Mouse (Mus musculus): ENCODE data around the gene Sfta2.

Sfta2 gene

GRCm38 (mm10) chr17:35601249-35601648 is at the start of gene Sfta2:
Gene Sfta2, plus strand, starts transcription at chr17:35601549.
- no peak for DNase-seq (ENCODE audit: low read depth, low spot score)

GRCm38 (mm10) chr17:35551881-35552414 is 49.4 kb upstream of the Sfta2 start, which contains the start of gene Cdsn:
Gene Cdsn, plus strand, starts transcription at chr17:35552128.
- peak; percentile 81 for DNase-seq (ENCODE audit: low read depth, low spot score)

GRCm38 (mm10) chr17:35554321-35554720 is 47.0 kb upstream of the Sfta2 start:
- DNase-seq (ENCODE audit: low read depth, low spot score): no peak

- DNase-seq (ENCODE audit: low read depth, low spot score): no peak
Observed at GRCm38 (mm10) chr17:35554761-35555397, 46.5 kb upstream of the Sfta2 start.

GRCm38 (mm10) chr17:35556186-35556765 is 45.1 kb upstream of the Sfta2 start:
- DNase-seq (ENCODE audit: low read depth, low spot score): no peak

DNA sequence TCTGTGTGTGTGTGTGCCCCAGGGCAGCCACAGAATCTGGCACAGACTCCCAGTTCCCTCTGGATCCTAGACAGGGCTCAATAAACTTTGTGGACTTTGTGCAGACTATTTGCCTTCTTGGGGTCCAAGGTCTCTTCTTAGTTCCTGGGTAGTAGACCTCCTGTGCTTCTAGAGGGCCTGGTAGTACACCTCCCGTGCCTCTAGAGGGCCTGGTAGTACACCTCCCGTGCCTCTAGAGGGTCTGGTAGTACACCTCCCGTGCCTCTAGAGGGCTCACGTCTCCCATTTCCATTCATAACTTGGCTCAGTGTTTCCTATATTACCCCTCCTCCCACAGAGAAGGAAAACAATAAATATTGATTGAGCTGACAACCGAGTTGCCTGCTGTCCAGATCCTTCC is 44.5 kb upstream of the Sfta2 start:
- peak; percentile 90 for DNase-seq (ENCODE audit: low read depth, low spot score)

GRCm38 (mm10) chr17:35557351-35557750 is 44.0 kb upstream of the Sfta2 start:
- DNase-seq (ENCODE audit: low read depth, low spot score): peak; percentile 82

- DNase-seq (ENCODE audit: low read depth, low spot score): no peak
Observed at GRCm38 (mm10) chr17:35558216-35558615, 43.1 kb upstream of the Sfta2 start.

DNA sequence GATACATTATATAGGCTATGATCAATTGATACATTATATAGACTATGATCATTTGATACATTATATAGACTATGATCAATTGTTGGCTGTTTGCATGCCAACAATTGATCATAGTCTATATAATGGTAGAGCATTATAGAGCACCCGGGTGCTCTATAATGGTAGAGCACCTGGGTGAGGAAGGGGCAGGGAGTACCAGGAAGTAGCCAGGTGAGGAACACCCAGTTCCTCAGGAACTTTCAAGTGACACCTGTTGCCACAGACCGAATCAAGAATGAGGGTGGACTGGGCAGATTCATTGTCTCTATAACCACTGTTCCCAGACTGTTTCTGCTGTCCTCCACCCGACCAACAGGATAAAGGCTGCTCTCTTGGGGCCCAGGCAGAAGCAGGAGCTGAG is 34.2 kb upstream of the Sfta2 start, which contains the start of gene 2300002M23Rik:
2300002M23Rik (plus strand) TSS at position 301 of the 400 bp plus-strand sequence.
- no peak for DNase-seq (ENCODE audit: low read depth, low spot score)

DNA sequence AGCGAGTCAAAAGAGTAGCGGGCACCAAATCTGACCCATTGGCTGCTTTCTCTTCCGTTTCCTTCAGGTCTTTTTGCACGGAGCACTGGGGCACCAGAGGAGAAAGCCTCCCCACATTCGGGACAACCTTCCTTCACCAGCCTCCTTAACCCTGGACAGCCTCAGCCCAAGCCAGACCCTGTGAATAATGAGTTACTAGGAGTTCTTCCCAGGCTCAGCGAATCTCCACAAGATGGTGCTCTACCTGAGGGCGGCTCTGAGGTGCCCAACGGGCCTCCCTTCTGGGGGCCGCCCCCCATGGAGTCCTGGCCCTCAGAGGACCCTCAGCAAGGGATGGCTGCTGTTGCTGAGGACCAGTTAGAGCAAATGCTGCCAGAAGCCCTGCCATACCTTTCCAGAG is 33.6 kb upstream of the Sfta2 start:
- no peak for DNase-seq (ENCODE audit: low read depth, low spot score)

- no peak for DNase-seq (ENCODE audit: low read depth, low spot score)
Observed at GRCm38 (mm10) chr17:35569091-35569944, 32.0 kb upstream of the Sfta2 start.

DNA sequence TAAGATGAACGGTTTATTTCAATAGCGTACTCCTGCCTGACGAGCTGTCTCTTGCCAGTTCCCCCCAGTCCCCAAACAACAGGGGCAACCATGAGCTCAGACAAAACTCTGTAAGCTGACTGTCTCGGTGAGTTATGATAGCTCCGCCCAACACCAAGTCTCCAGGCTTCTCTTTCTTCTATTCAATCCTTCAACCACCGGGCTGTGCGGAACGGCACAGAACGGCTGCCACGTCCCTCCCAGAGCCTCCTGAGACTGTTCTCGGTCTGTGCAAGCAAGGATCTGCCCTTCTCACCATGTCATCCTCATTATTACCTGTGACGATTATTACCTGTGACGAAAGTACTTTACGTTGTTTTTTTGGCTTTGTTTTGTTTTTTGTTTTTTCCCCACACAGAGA is 30.5 kb upstream of the Sfta2 start:
- no peak for DNase-seq (ENCODE audit: low read depth, low spot score)

DNA sequence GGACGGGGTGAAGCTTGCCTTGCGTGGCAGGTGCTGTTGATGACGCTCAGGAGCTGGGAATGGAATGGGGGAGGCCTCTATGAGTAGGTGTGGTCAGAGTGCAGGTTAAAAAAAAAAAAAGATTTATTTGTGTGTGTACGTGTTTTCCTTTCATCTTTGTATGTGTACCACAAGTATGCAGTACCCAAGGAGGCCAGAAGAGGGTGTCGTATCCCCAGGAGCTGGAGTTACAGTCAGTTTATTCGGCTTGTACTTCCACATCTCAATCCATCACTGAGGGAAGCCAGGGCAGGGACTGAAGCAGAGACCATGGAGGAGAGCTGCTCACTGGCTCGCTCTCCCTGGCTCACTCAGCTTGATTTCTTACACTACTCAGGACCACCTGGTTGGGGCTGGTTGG is 29.9 kb upstream of the Sfta2 start:
- DNase-seq (ENCODE audit: low read depth, low spot score): no peak

DNA sequence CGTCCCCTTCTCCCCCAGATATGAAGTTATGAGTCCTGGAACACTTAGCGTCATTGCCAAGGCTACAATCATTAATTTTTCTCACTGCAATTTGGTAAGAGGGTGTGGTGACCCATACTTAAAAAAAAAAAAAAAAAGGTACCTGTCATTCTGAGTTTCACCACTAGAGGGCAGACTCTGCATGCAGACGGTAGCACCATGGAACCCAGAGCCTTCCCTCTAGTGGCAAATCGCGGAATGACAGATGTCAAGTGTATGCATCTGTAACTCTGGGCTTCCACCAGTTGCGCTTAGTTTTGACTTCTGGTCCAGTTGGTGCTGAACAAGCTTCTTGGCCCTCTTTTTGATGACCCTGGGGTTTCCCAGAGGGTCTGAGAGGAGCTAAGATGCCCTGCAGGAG is 23.1 kb upstream of the Sfta2 start:
- peak; percentile 98 for DNase-seq (ENCODE audit: low read depth, low spot score)

- peak; percentile 56 for DNase-seq (ENCODE audit: low read depth, low spot score)
Observed at GRCm38 (mm10) chr17:35582900-35583299, 18.4 kb upstream of the Sfta2 start.

GRCm38 (mm10) chr17:35584330-35584937 is 16.9 kb upstream of the Sfta2 start:
- DNase-seq (ENCODE audit: low read depth, low spot score): peak; percentile 91

DNA sequence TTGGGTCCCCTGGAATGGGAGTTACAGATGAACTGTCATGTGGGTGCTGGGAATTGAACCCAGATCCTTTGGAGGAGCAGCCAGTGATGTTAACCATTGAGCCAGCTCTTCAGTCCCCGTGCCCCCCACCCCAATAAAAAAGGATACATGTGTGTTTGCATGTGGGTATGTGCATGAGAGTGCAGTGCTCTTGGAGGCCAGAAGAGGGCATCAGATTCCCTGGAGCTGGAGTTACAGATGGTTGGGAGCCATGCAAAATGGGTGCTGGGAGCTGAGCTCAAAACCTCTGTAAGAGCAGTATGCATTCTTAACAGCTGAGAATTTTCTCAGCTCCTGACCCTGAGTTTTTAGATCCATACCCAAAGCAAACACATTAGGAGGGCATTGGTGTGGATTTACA is 14.1 kb upstream of the Sfta2 start:
- DNase-seq (ENCODE audit: low read depth, low spot score): no peak

DNA sequence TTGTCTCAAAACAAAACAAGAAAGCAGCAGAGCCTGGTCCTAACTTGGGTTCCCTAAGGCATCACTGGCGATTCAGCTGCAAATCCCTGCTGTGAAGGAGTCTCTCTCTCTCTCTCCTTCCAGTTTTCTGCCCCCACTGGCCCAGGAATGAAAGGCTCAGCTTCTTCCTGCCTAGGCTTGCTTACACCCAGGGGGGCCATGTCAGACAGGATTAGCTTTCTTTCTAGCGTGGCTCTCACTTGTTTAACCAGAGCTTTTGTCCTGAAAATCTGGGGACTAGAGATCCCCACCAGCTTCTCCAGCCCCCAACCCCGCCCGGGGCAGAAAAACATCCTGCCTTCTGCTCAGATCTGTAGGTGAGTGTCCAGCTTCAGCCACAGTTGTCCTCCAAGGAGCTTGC is 13.0 kb upstream of the Sfta2 start:
- DNase-seq (ENCODE audit: low read depth, low spot score): no peak

DNA sequence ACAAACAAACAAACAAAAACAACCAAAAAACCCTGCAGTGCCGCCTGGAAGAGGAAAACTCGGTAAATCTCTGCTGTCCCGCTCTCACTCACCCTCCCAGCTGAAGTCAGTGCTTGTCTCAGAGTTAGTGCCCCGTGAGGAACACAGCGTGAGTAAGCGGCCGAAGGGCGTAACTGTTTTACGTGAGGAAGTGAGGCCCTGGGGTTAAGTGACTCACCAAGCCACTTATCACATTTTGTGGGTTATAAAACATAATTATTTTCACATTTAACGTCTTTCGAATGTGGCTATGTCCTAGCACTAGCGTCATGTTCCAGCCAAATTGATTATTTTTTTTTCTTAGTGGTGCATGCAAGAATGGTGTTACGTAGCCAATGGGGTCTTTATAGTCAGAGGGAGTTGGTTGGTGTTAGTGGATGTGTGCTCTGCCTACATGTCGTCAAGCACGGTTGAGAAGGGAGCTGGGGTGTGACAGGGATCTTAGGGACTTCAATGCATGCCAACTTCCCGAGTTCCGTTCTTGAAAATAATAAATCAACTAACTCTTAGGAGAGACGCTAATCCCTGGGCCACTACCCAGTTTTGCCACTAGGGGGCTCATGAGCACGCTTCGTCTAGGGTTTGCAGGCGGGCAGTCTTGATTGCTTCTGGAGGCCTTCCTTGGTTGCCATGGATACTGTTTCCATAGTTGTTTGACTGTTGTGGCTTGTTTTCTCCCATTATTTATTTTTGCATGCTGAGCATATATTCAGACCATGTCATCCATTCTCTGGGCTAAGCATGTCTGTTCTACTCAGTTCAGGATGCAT is 10.7 kb upstream of the Sfta2 start:
- DNase-seq (ENCODE audit: low read depth, low spot score): peak; percentile 98

DNA sequence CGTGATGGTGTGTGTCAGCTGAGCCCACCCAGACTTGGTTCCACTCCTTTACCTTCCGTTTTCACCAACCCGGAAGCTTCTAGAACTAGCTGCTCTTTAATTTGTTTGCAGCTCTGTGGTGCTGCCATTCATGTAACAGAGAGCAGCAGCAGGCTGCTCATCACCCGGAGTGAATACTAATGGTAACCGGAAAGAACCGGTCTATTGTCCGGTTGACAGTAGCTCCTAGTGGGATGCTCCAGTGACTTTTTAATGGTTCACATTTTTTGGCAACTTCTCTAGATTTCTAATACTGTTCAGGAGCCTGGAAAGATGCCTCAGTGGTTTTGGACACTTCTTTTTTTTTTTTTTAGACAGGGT is 10.2 kb upstream of the Sfta2 start:
- DNase-seq (ENCODE audit: low read depth, low spot score): no peak

DNA sequence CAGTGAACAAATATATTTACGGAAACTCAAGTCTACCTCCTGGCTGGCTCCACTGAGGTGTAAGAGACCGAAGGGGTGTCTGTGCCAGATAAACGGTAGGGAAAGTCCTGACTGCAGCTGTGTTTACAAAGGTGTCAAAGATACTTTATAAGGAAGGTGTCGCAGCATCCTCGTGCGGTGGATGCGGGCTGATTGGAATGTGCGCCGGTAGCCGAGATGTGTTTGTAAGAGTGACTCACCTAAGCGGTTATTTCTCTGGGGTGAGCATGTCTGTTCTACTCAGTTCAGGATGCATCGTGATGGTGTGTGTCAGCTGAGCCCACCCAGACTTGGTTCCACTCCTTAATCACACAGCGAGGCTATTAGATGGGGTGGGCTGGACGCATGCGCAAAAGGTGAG is 9.6 kb upstream of the Sfta2 start:
- DNase-seq (ENCODE audit: low read depth, low spot score): peak; percentile 17

Data from 3T3-L1 (cell line).